Mouse (Mus musculus) kidney, adult 18-20 months (tissue): Measurements from ENCODE around the gene Cacna2d2.

Experiments used
- DNase-seq: peaks from one replicate; pipeline ENCODE4 v3.0.0; 2021

Cacna2d2 gene

GRCm38 (mm10) chr9:107464130-107464529 is 64.7 kb downstream of the Cacna2d2 start:
- no peak for DNase-seq

- DNase-seq = no peak
Measured at GRCm38 (mm10) chr9:107465657-107466056, 66.2 kb downstream of the Cacna2d2 start.

- DNase-seq = no peak
Measured at GRCm38 (mm10) chr9:107469213-107469795, 69.9 kb downstream of the Cacna2d2 start.

DNA sequence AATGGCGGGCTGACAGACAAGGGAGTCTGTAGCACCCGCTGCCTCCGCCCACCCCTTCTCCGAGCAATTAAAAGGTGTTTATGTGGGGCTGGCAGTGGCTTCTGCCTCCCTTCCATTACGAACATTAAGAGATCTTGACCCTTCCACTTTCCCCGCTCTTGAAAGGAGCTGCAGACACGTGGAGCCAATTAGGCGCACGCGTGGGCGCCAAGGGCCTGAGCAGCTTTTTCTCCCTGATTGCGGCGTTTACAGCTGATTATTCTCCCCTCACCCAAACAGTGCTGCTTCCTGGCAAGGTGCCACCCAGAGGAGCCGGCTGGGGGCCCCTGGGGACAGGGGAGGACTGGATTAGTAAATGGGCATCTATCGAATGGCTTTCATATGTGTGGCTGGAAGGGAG is 71.0 kb downstream of the Cacna2d2 start:
- no peak for DNase-seq

DNA sequence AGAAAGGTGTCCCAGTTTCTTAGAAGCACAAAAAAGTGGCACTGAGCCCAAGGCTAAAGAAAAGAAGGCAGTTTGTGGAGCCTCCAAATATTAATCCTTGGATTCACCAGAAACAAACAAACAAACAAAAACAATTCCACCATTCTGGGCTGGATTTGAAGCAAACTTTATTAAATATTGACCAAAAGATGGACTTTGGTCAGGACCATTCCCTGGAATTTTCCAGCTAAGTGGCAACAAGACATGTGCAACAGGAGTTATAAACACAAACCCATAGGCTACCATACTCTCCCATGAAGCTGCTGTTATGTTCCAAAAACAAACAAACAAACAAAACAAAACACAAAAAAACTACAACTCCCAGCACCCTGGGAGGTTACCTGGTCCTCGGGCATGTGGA is 74.6 kb downstream of the Cacna2d2 start:
- no peak for DNase-seq

GRCm38 (mm10) chr9:107478979-107479378 is 79.6 kb downstream of the Cacna2d2 start:
- DNase-seq = no peak

GRCm38 (mm10) chr9:107479593-107479992 is 80.2 kb downstream of the Cacna2d2 start:
- DNase-seq = no peak

DNA sequence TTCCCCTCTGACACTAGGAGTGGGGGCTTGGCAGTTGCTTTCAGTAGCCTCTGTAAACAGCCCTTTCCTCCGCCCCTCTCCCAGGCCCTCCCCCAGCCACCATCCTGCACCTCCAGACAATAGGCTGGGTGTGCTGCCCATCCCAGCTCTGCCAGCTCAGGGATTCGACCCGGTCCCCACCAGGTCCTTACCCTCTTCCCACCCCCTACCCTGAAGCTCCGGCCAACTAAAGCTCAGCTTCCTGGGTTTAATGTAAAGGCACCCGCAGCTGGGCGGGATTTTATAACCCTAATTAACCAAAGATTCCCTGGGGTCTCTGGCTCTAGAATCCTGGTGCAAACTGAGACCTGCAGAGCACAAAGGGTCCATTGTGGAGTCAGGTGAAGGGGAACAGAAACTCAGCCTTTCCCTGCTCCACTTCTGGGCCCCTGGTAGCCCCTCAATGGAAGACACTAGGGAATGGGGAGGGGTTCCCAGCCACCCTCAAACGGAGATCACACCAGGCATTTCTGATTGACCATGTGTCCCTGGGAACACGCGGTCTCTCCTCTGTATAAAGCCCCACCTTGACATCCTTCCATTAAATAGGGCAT is 81.2 kb downstream of the Cacna2d2 start:
- DNase-seq = no peak

DNA sequence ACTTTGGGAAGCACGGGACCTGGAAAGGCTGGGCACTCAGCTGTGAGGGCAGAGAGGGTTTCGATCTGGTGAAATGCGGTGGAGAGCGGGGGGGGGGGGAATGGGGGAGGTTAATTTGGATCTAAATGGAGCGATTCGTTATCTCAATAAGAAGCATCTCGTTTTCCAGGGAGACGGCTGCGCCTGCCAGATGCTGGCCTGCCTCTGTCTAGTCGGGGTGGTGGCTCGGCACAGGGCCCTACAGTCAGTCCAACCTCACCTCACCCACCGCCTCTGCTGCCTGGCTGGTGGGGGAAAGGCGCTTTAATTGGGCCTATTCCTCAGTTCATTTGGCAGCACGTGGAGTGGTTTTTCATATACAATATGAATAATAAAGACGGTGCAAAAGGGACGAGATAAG is 81.9 kb downstream of the Cacna2d2 start:
- DNase-seq = no peak

- no peak for DNase-seq
Measured at GRCm38 (mm10) chr9:107482004-107482403, 82.6 kb downstream of the Cacna2d2 start.

DNA sequence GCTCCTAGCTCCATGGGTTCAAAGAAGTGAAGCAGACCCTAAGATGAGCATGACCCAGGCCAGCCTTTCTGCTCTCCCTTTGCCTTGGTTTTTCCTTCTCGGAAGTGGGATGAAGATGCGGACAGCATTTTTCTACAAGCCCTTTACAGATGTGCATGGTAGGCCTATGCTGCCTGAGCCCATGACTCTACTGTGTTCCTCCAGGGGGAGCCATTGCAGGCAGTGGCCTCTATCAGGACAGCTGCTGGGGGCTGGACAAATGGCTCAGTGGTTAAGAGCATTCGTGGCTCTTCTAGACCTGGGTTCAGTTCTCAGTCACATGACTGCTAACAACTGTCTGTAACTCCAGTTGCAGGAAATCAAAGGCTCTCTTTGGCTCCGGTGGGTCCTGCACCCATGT is 83.4 kb downstream of the Cacna2d2 start:
- no peak for DNase-seq

- no peak for DNase-seq
Measured at GRCm38 (mm10) chr9:107483714-107484113, 84.3 kb downstream of the Cacna2d2 start.

- no peak for DNase-seq
Measured at GRCm38 (mm10) chr9:107484302-107484701, 84.9 kb downstream of the Cacna2d2 start.

- DNase-seq = no peak
Measured at GRCm38 (mm10) chr9:107484766-107485165, 85.4 kb downstream of the Cacna2d2 start.

- no peak for DNase-seq
Measured at GRCm38 (mm10) chr9:107486086-107486485, 86.7 kb downstream of the Cacna2d2 start.

DNA sequence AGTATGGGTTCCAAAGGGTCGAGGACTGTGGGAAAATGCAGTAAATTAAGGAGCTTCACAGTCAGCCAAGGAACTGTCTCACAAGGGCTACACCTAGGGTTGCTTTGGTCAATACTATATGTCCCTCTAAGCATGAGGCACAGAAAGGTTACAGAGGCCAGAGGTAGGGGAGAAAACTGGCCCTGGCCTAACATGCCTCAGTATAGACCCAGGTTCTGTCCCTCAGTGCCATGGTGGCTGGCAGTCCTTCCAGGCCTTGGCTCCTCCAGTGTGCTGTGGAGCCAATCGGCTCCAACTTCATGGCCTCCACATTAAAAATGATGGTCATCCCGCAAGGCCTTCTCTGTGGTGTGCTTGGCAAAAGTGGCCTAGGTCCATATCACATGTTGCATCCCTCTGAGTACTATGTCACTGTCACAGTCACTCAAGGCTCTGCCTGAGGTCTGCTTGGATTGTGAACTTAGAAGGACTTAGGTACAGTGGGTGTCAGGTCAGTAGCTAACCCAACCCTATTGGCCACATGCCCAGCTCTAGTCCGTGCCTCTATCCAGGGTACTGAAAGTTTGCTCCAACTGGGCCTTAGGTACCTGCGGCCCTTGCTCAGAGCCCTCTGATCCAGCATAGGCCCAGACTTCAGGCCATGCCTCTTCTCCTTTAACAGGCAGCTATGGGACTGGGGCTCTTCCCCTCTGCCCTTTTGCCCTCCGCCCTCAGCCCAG is 87.3 kb downstream of the Cacna2d2 start:
- DNase-seq = peak; percentile 58

GRCm38 (mm10) chr9:107490146-107490545 is 90.7 kb downstream of the Cacna2d2 start:
- no peak for DNase-seq

GRCm38 (mm10) chr9:107490625-107491024 is 91.2 kb downstream of the Cacna2d2 start:
- no peak for DNase-seq

DNA sequence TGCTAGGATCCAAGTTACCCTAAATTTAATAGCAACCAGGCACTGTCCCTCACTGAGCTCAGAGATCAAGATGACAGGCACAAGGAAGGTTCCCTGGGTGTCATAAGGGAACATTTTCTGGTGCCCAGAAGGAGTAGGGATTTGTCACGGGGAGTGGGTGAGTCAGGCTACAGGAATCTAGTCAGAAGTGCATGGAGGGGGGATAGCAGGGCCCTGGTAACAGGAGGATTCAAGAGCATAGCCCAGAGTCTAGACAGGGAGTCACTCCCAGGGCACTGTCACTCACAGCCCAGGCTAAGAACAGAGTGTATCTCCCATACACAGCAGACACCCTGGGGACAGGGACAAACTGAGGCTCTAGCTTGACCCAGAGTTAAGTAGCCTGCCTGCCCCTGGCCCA is 94.1 kb downstream of the Cacna2d2 start:
- no peak for DNase-seq

- no peak for DNase-seq
Measured at GRCm38 (mm10) chr9:107494238-107494637, 94.8 kb downstream of the Cacna2d2 start.

DNA sequence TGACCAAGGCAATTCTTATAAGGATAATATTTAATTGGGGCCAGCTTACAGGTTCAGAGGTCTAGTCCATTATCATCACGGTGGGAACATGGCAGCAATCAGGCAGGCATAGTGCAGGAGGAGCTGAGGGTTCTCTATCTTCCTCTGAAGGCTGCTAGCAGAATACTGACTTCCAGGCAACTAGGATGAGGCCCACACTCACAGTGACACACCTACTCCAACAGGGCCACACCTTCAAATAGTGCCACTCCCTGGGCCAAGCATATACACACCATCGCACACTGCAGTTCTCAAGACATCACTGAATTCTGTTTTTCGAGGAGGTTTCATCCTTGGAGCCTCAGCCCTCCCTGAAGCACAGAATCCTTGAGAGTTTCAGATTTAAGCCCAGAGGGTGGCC is 96.9 kb downstream of the Cacna2d2 start:
- no peak for DNase-seq

DNA sequence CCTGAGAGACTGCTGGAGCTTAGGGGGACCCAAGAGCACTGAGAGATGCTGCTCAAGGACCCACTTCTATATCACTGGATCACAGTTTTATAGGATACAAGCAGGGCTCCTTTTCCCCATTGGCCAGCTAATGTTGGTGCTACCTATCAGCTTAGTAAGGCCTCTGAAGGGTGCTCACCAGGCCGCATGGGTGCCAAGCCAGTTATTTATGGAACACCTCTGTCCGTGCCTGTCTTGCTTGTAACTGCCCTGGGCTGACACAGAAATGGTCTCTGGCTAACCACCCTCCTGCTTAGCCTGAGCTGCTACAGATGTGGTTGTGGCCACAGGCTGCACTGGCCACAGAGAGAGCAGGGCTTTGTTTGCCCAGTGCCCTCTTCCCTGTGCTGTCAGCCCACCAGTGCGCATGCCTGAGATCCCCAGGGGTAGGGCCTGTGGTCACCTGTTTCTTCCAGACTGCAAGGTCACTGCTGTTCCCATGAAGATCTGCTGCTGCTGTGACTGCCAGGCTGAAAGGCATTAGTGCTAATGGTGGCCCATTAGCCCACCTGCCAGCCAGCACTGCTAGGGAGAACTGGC is 101.4 kb downstream of the Cacna2d2 start:
- no peak for DNase-seq

- DNase-seq = no peak
Measured at GRCm38 (mm10) chr9:107502131-107502846, 102.9 kb downstream of the Cacna2d2 start.
